Mouse (Mus musculus): ENCODE measurements at regions not wholly inside any gene's neighbourhood (a gene's known extent, or its start where the extent isn't known, plus 50 kb on each side); places are given as distances from the start of the nearest gene placed in this dataset.
A peak's percentile ranks its signal among the peaks of the same experiment; 100 is the strongest.

DNA sequence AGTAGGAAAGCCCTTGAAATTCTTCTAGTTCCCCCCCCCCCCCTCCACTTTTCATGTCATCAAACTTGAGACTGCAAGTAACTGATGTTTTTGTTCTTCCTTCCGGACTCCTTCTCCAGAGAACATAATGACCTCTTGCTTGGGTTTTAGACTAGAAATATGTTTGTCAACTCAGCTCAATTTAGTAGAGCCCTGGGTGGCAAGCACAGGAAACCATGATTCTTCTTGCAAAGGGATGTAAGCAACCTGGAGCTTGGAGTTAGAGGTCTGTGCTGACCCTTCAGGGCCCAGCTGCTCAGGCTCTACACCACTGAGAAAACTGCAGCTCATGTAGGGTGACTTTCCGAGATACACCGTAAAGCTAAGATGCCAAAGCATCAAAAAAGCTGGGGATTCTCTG lies 127.2 kb upstream of the Meis1 start:
- DNase-seq: peak; percentile 16

DNA sequence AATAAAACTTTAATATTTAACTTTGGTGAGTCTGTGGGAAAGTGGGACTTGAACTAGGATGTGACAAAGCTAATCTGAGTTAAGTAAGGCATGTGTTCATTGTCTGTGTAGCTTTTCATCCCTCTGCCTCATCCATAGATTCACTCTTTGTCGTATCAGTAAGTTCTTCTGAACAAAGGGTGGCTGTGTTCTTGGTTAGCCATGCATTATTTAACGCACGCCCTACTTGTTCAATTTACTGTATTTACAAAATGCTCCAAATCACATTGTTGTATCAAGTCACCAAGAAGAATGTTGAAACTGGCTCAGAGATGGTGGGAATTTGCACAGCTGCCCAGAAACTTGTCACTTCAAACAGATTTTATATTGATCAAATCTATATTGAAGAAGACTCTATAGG lies 132.2 kb upstream of the Meis1 start:
- no peak for DNase-seq

DNA sequence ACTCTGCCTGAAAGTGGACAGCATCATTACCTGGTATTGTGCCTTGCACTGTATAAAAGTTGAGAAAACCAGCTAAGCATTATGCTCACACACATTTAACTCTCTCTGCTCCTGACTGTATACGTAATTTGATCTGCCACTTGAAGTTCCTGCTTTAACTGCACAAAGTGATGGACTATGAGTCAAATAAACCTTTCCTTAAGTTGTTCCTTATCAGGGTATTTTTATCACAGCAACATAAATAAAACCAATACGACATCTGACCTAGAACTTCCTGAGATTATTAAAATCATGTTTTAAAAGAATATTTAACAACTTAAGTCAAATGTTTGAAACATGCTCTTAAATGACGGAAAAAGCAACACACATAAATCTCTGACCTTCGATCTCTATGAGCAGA lies 134.9 kb upstream of the Meis1 start:
- DNase-seq: no peak

DNA sequence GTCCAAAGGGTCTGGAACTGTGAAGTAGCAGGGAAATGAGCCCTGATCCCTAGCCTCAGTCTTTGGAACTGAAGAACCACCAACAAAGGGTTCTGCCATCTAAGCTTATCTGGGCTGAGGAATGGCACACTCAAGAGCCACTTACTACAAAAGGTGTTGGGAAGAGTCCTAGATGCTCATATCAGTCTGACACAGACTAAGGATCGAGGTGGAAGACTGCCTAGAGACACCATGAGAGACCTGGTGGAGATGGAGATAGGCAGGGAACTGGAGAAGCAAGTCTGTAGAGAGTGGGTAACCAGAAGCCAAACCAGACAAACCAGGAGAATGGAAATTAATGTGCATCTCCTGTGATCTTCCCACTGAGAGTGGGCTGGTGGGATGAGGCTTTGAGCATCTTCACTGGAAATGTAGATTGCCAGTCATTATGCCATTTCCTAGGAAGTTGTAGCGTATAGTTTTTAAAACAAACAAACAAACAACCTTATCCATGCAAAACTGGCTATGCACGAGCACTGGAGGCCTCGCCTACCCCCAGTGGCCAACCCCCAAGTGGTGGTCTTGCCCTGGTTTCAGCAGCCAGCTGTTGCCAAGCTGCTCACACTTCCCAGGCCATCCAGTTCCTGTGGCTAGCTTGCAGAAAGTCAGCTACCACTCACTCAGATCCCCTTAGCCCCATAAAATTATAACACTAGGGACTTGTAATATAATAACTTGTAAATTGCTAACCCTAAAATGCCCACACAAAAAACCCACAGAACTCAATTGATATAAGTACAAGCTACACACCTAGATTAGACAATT lies 136.2 kb upstream of the Meis1 start:
- DNase-seq: no peak

DNA sequence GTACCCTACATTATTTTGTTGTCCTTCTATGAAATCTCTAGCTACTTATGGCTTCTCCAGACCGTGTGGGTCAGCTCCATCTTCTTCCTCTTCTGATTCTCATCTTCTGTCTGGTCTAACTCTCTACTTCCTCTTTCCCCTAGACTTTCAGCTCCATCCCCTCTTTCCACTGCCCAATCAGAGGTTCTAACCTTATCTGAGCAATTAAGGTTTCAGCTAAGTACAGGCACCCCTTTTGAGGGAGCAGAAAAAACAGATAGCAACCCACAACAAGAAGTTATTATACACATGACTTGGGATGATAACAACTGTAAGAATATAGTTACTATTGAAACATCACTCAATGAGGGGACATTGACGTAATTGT lies 136.8 kb upstream of the Meis1 start:
- no peak for DNase-seq

DNA sequence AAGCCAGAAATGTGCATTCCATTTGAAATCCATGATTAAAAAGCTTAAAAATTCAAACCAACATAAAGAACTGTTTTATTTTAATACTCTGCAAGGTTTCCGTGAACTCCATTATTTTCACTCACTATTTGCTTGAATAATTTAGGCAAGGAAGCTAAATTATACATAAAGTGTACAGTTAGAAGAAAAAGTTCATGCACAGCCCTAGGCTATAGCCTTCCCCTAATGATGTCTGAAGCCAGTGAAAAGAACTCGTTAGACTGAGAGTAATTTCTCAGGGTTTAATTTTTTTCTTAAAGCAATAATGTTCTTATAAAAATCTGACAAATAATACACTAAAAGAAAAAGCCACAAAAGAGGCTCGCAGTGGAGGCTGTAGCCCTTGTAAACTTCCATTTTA lies 141.4 kb upstream of the Meis1 start:
- no peak for DNase-seq

DNA sequence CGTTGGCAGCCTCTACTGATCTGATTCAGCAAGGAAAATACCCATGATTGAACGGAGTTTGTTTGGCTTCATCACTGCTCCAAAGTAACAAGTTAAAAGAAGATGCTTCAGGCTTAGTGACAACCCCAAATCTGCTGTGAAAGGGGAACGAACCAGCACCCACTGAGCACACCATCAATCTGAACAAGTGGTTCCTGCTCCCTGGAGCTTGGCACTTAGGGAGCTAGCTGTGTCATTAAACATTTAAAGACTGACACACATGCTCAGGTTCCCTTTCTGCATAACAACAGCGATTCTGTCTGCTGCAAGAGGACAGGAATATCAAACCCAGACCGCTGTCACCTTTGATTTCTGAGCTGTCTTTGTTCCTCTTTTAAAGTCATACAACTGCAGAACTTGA lies 141.9 kb upstream of the Meis1 start:
- DNase-seq: no peak

DNA sequence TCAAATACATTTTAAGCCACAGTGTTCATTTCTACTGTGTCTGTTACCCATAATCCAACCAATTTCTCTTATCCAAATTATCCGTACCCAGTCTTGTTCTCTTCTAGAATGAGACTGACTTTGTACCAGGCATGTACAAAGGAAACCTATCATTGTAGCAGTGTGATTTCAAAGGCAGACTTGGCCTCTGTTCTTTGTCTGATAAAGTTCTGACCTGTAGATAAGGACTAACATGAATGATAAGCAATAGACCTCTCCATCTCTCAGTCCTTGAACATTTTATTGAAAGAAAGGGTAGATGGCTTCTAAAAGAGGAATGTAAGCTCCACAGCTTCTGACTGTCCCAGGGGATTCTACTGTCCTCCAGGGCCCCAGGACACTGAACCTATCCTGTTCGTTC lies 152.2 kb upstream of the Meis1 start:
- DNase-seq: no peak

DNA sequence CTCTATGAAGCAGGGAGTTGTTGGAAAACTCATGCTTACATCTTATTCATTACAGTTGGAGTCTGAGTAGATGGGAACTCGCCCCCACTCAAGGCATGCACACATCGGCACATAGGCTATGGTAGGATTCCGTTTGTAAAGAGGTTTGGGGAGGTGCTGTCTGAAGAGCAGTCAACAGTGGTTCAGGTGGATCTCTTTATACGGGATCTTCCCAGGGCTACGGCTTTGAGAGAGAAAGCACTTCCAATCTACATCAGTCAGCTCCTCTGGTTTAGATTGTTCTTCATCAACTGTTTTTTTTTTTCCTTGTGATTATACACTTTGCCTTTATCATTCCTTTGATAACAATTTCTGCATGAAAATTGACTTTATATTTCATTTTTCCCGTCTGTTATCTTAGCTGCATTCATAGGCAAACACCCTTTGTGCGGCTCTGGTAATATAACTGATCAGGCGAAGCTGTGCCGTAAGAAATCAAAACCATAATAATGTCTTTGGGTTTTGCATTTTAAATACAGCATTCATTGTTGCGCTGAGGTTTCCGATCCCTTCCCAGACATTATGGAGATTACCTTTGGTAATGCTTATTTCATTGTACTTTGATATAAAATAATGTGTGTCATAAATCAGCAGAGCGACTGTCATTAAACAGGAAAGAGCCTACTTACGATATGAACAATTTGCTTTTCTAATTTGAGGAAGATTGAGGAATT lies 155.7 kb upstream of the Meis1 start:
- no peak for DNase-seq

DNA sequence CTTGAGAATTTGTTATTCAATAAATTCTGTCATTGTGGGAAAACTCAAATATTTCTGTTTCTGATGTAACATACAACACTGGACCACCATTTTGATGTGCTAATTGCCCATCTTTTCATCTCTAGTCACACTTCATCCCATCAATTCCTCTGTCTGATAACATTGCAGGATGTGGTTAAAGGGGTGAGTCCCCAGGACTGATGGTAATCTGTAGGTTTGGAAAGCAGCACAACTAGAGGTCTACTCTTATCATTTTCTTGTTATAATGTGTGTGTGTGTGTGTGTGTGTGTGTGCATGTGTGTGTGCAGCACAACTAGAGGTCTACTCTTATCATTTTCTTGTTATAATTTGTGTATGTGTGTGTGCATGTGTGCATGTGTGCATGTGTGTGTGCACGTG lies 160.5 kb upstream of the Meis1 start:
- no peak for DNase-seq

DNA sequence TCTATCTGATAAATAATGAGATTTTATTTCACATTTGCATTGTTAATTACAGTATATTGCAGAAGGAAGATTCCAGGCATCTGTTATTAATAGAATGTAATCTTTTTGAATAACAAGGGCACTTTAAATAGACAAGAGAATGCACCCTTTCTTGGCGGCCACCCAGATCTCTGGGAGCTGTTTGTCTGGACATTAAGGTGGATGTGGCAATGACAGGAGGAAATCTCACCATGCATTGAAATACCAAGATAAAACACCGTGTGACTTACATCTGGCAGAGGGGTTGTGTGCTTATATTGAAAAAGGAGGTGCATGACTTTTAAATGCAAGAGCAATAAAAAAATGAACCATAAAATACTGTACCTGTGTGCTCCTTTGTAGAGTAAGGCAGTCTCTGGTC lies 171.0 kb upstream of the Meis1 start:
- DNase-seq: peak; percentile 26

DNA sequence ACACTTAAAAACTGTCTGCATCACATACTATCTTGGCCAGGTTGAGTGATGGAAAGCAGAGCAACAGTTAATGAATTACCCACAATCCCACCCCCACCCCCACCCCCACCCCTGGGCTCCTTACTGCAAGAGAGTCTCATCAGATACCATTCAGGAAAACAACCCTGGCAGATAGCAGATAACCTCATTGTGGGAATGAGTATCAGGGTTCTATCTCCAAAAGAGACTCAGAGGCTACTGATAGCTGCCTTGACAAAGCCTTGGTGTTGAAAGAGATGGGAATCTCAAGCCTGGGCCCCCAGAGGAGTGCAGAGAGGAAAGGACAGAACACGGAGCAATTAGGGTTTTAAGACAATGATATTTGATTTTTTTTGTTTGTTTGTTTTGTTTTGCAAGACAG lies 175.7 kb upstream of the Meis1 start:
- DNase-seq: no peak

DNA sequence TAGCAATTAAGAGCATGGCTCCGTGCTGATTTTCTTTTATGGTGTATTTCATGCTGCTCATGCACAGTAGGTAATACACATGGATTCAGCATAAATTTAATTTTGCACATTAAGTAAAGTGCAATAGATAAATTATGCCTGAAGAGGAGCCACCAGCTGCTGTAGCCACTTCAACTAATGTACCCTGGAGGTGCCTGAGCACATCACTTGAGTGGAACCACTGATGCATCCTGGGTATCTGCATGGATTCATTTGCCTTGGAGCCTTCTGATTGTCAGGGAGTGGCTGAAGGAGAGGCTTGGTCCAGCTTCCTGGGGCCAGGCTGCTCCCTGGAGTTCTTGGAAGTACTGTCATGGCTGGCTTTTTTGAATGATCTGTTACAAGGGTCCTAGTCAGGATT lies 179.0 kb upstream of the Meis1 start:
- DNase-seq: no peak

DNA sequence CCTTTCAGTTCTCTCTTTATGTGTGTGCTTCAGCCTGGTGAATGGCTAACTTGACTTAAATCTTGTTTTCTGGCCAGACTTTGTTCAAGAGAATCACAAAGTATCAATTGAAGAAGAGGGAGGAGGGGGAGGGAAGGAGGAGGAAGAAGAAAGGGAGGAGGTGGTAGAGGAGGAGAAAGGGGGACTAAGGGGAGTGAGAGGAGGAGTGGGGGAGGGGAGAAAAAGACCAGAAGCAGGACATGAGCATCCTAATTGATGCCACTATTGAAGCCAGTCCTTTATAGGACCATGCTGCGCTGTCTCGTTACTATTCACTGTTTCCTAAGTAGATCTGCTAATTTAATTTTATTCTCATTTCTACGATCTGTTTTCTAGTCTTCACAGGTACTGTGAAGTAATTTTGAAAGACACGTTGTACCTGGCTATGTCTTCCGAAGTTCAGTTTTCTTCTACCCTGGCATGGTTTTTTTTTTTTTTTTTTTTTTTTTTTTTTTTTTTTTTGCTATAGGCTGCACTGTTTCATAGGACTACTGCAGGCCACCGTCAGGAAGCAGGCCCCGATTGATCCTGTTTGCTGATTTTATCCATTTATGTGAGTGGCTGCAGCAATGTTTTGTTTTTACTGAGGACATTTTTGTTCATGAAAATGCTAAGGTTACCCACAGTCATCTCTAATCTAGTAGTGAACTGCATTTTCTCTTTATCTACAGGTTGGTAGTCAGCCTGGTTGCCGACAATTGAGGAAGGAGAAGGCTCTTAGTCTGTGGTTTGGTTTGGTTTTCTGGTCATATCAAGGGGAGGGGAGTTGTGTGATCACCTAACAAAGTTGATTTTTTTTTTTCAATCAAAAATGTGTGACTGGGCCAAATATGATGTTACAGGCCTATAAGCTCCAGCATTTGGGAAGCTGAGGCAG lies 184.1 kb upstream of the Meis1 start:
- no peak for DNase-seq

DNA sequence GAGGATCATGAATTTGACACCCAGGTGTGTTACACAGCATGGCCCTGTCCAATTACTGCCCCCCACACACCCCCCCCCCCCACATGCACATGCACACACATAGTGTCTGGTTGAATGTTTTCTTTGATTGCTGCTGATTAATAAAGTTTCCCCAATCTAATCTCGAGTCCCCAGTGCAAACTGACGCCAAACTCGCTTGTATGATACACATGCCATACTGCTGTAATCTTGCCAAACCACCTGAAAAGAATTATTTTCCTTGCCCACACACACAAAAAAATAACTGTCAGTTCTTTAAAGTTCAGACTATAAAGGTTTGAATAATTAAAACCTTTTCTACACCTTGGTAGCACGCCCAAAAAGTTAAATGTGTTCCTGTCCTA lies 184.7 kb upstream of the Meis1 start:
- DNase-seq: no peak

DNA sequence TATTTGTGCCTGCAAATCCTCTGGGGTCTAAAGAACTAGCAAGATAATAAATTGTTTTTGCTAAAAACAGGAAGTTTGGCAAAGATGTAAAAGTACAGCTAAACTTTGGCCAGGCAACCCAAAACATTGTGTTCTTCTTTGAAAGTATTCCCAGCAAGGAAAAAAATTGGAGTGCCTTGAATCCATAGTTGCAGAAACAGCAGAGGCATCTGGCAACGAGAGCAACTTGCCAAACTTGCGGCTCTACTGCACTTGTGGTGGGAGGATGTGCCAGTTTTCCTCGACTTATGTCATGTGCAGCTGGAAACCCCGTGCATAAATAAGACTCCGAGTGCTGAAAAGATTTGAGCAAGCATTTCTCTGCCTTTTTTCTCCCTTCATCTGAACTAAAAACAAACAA lies 185.2 kb upstream of the Meis1 start:
- peak; percentile 56 for DNase-seq

DNA sequence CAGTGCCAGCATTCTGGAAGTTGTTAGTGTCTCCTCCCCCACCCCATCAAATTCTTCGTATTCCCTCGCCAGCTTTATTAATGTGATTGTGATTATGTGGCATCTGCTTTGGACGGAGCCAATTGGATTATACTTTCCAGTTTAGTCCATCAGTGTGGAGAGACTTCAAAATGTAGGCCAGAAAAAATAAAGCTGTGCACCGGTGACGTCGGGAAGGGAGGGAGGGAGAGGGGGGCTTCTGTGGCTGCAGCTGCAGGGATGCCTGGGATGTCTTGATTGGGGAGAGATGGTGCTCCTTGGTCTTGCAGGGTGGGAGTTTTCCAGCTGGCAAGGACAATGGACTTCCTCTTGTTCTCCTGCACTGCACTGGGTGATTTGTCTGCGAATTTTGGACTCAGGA lies 185.7 kb upstream of the Meis1 start:
- DNase-seq: peak; percentile 52

DNA sequence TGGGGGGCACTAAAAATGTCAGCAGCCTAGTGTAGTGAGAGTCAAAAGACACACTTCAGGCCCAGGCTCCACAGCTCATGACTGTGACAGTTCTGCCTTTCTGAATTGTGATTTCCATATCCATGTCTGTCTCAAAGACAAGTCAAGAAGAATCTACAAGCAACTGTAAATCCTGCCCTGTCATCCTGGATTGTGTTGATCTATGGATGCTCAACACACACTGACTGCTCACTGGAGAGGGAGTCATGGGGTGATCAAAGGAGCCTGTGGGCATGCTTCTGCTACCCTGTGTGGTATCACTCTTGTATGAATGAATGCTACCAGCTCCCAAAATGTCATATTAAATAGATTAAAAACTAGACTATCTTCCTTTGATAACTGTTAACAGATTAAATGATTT lies 186.4 kb upstream of the Meis1 start:
- DNase-seq: no peak

DNA sequence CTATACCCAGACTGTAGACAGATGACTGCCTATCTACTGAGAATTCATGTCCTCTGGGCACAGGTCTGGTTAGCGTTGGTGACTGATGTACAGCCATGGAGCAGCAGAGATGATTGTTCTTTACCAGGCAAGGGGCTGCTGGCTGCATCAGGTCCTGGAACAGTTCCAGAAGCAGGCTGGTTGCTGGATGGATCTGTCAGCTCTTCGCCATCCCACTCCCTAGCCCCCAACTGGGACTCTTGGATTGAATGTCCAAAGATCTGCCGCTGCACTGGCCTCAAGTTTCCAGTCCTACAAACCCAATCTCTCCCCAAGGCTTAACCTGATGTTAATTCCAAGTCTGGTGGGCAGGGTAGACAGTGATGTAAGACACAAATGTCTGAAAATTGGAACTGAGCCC lies 200.7 kb upstream of the Meis1 start:
- DNase-seq: no peak

DNA sequence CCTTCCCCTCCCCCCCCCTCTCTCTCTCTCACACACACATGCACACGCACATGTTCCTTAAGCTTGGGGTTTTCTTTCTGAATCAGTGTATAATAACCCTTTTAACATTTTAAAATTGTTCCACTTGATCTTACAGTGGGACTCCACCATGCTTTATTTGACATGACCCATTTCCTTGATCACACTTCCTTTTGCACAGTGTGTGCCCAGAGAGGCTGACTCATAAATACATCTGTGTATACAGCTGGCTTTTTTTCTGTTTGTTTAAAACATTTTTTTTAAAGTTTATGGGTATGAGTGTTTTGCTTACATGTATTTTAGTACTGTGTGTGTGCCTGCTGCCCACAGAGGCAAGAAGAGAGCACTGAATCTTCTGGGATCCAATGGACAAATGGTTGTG lies 202.7 kb upstream of the Meis1 start:
- no peak for DNase-seq

DNA sequence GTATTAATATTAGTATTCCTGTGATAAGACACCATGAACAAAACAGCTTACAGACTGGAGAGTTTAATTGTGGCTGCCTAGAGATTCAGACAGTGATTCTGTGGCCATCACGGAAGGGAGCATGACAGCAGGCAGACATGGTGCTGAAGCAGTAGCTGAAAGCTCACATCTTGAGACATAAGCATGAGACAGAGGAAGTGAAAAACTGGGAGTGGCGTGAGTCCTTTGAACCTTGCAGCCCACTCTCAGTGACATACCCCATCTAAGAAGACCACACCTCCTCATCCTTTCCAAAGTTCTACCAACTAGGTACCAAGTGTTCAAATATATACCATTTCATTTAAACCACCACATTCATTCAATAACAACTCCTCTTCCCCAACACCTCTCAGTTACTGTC lies 208.0 kb upstream of the Meis1 start:
- DNase-seq: no peak

DNA sequence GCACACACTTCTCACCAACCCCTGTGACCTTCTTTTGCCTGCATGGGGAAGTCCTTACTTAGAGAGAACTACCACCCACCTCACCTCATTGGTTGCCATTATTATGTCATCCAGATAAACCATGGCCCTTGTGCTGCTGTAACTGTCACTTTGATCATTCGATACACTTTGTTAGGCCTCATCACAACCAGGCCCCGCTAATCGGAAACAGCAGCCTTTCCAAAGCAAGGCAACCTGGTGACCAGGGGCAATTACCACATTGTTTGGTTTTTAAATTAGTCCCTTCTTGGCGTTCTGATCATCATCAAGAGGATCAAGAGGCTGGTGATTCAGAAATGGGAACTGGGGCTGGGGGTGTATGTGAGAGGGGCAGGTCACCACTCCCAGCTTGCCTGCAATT lies 208.9 kb upstream of the Meis1 start:
- no peak for DNase-seq

DNA sequence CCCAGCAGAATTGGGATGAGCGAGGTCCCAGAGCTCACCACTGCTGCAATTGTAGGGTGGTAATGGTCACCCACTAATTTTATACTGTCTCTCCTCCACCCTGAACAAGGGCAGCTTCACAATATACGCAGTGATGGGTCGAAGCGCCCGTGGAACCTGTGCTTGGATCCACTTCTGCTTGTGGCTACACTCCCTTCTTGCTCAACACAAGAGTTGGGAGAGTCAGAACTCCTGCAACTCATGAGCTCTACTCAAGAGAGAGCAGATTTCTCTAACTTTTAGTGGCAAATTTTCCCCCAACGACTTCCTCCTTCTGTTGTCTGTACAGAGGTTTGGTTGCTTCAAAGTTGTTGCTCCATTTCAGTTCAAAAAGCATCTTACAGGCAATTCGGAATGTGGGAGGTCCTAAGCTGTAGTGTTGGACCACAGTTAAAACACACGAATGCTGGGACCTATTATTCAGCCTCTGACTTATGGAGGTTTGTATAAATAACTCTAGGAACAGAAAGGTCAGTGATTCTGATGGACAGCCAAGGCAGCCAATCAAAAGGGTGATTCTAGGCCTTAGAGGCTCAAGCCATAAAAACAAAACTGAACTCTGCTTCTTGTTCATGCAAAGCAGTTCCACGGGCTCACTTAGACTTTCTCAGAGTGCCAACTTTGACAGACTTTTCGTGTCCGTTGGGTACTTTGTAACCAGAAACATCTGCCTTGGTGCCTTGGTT lies 227.8 kb upstream of the Meis1 start:
- no peak for DNase-seq

Data from kidney, postnatal 10 days (tissue).